Mouse (Mus musculus): ENCODE measurements around the gene Vgll4. TPM values are rescaled to one million over a fixed set of nuclear protein-coding genes. Genes with fewer than 3 reads are reported as not detected.
A peak's percentile ranks its signal among the peaks of the same experiment; 100 is the strongest.
"Not testable (repeated sequence)": the region's sequence is repeated elsewhere in the genome, so short reads cannot be mapped to it uniquely, and the experiment has no call there.

Vgll4 gene
- polyA plus RNA-seq, 1 experiment from 2014 or later = 66.2 TPM

DNA sequence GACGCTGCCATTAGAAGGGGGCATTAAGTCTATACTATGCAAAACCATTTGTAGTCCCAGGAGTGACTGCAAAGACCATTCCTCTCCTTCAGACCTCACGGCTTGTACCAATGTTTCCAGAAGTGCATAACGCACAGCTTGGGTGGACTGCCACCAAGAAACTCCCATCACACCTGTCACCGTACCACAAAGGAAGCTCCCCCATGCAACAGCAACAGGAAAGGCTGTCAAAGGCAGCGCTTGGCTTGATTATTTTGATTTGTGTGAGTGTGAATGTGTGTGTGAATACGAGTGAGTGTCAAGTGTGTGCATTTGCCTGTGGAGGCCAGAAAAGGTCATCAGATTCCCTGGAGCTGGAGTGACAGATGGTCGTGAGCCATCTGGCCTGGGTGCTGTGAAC lies 74.6 kb downstream of the Vgll4 start:
- Histone ChIP-seq H3K4me3 (replicated peaks) (no peak overlapping the region), H3K9me3 (no peaks in the 10 kb centered on the region), H3K27ac (no peak overlapping the region), H3K9ac (replicated peaks) (no peak overlapping the region), H3K27me3 (no peaks in the 10 kb centered on the region), H3K4me1 (replicated peaks) (peaks cover 64% of the 10 kb centered on the region), H3K36me3 (peaks cover 9% of the 10 kb centered on the region), H3K4me2 (replicated peaks) (no peak overlapping the region)
- ATAC-seq = no peak
- WGBS = 93% methylated on average over 7 of the region's 7 CpGs

DNA sequence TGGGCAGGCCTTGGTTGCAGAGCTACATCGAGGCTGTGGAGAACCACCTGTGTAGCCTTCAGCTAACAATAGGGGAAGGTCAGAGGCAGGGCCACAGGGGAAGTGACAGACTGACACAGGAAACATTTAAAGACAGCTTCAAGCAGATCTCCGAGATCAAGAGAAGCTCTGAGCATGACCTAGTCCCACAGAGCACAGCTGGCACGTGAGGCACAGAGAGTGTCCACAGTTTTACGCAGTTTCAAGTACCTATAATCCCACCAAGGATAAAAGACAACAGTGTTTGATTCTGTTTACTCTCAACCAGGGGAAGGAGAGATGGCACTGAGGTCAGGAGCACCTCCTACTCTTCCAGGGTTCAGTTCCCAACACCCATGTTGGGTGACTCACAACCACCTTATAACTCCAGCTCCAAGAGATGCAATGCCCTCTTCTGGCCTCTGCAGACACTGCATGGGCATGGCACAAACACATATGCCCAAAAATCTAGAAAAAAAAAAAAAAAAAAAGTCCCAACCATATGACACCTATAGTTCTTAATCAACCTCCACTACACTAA lies 75.2 kb downstream of the Vgll4 start:
- peaks cover 9% of the 10 kb centered on the region for H3K36me3 ChIP-seq

DNA sequence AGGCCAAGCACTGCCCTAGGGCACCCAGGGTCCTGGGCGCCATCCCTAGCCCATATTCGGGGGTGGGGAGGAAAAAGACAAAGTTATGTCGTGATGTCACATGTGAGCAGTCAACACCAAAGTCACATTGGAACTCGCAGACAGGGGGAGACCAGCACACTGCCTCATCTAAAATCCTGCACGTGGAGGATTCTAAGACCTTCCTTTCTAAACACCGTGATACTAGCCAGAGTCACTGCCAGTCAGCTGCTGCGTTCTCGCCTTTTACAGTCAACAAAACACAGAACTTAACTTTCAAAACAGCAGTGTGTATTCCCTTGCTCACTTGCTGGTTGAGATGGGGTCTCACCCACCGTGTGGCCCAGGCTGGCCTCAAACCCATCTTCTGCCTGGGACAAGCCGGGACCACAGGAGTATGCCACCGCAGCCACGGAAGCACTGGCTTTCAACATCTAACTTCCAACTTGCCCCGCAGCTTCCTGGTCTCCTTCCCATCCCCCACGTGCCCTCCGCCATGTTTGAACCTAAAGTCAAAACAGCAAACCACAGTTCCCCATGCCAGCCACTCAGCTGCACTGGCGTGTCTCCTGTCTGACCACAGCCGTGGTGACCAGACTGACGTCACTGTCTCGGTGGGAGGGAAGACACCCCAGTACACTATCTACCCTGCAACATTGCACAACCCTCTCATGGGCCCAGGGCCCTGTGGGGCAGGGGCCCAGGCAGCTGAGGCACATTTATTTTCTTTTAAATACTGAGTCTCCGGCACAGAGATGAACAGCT lies 76.2 kb downstream of the Vgll4 start:
- H3K9ac ChIP-seq (replicated peaks) = no peak overlapping the region; the same call in 1 of the 2 replicates
- H3K36me3 ChIP-seq = peaks cover 9% of the 10 kb centered on the region
- H3K4me1 ChIP-seq (replicated peaks) = peaks cover 60% of the 10 kb centered on the region
- no peak overlapping the region for H3K4me3 ChIP-seq (replicated peaks)
- no peak overlapping the region for H3K4me2 ChIP-seq (replicated peaks)
- no peak for ATAC-seq
- H3K9me3 ChIP-seq = no peaks in the 10 kb centered on the region
- no peak overlapping the region for H3K27ac ChIP-seq
- 71% methylated on average over 20 of the region's 20 CpGs for WGBS
- no peaks in the 10 kb centered on the region for H3K27me3 ChIP-seq

More for the DNA sequence above, 75.2 kb downstream of the Vgll4 start:
- Histone ChIP-seq H3K27ac (0 out of 2 replicates have a peak overlapping the region, but pooled peaks have one; percentile 5), H3K4me3 (replicated peaks) (no peak overlapping the region), H3K9me3 (no peaks in the 10 kb centered on the region), H3K4me1 (replicated peaks) (peaks cover 61% of the 10 kb centered on the region), H3K9ac (replicated peaks) (no peak overlapping the region), H3K27me3 (no peaks in the 10 kb centered on the region), H3K4me2 (replicated peaks) (no peak overlapping the region)
- WGBS = 64% methylated on average over 4 of the region's 4 CpGs
- ATAC-seq = no peak

DNA sequence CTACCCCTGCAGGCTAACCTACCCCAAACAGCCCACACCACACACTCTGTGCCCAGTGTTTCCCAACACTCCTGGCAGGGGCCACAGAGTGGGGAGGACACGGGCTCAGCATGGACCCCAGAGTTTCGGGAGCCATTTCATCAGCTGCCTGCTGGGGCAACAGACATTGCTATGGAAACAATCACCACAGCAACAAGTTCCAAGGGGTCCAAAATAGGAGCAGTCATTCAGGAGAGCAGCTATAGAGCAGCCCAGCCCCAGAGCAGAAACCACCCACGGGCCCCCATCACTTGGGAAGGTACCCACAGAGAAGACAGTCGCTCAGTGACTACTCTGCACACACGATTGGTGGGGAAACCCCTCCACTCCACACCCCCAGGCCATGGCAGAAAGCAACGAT lies 77.4 kb downstream of the Vgll4 start:
- H3K4me3 ChIP-seq (replicated peaks) = no peak overlapping the region
- H3K4me2 ChIP-seq (replicated peaks) = peak overlapping the region; percentile 35
- 7% methylated on average over 6 of the region's 6 CpGs for WGBS
- ATAC-seq = peak; percentile 62
- H3K9me3 ChIP-seq = no peaks in the 10 kb centered on the region
- H3K4me1 ChIP-seq (replicated peaks) = peaks cover 70% of the 10 kb centered on the region
- H3K36me3 ChIP-seq = peaks cover 9% of the 10 kb centered on the region
- peak overlapping the region; percentile 71 for H3K27ac ChIP-seq
- H3K9ac ChIP-seq (replicated peaks) = peak overlapping the region; percentile 47; the same call in 1 of the 2 replicates
- no peaks in the 10 kb centered on the region for H3K27me3 ChIP-seq

DNA sequence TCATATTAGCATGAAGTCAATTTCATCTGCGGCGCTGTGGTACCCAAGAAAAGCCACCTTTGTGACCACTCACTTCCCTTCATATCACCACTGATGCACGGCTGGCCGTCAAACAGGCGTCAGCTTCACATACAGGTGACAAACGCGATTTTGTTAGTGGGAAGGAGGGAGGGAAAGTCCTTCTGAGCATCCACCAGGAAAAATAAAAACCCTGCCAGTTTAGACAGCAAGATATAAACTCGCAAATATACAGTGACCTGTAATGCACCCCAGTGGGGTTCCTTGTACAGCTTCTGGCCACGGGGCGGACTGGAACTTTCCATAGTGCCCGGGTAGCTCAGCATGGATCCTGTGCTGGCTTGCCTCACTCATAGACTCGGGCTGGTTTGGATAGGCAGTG lies 78.0 kb downstream of the Vgll4 start:
- ATAC-seq = no peak
- Histone ChIP-seq H3K4me3 (replicated peaks) (no peak overlapping the region), H3K27me3 (no peaks in the 10 kb centered on the region), H3K36me3 (peaks cover 8% of the 10 kb centered on the region), H3K4me2 (replicated peaks) (no peak overlapping the region), H3K9me3 (no peaks in the 10 kb centered on the region), H3K9ac (replicated peaks) (peak overlapping the region; percentile 47; the same call in 1 of the 2 replicates), H3K27ac (peak overlapping the region; percentile 71; the same call in 1 of the 2 replicates), H3K4me1 (replicated peaks) (peaks cover 76% of the 10 kb centered on the region)
- WGBS = 50% methylated on average over 12 of the region's 12 CpGs

DNA sequence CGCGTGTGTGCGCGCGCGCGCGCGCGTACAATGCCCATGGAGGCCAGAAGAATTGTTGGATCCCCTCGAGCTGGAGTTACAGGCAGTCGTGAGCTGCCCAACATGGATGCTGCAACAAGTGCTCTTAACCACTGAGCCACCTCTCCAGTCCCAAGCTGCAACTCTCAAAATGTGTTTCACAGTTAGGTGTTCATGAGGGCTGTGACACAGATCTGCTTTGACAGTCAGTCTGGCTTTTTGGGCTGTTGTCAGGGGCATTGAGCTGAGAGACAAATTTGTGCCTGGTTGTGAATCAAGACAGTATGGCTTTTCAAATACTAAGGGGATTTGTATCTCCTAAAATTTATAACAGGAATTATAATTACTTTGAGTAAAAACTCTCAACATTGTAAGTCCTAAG lies 78.5 kb downstream of the Vgll4 start:
- WGBS = 86% methylated on average over 12 of the region's 12 CpGs
- peaks cover 78% of the 10 kb centered on the region for H3K4me1 ChIP-seq (replicated peaks)
- H3K4me3 ChIP-seq (replicated peaks) = no peak overlapping the region
- no peaks in the 10 kb centered on the region for H3K27me3 ChIP-seq
- no peak for ATAC-seq
- no peak overlapping the region for H3K4me2 ChIP-seq (replicated peaks)
- H3K27ac ChIP-seq = 0 out of 2 replicates have a peak overlapping the region, but pooled peaks have one; percentile 45
- H3K36me3 ChIP-seq = peaks cover 6% of the 10 kb centered on the region
- H3K9ac ChIP-seq (replicated peaks) = no peak overlapping the region
- no peaks in the 10 kb centered on the region for H3K9me3 ChIP-seq

DNA sequence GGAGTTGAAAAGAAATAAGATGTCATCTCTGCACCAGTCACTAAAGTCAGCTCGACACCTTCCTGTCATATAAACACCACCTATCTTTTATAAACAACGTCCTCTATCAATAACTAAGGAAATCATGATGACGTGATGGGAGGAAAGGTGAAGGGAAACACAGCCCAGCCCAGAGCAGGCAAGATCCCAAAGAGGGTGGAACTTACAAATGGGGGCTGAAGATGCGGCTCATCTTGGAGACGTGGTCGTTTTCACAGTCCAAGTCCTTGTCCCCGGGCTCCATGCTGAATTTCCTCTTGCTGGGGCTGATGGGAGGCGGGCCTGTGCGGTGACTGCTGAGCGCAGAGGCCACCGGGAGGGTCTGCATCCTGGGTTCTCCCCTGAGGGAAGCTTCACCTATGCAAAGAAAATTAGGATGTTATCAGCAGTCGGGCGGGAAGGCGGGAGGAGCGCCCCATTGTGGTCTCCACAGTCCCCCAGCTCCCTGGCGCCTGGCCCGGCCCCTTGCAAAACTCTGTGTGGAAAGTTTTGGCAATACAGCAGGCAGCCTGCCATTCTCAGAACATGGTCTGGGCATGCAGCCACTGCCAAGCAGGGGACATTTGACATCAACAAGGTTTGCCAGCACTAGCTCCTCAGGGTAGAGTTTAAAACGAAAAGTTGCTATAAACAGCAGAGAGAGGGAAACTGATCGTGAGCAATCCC lies 79.2 kb downstream of the Vgll4 start:
- WGBS = 47% methylated on average over 19 of the region's 19 CpGs
- no peak for ATAC-seq
- no peak overlapping the region; the same call in 1 of the 2 replicates for H3K4me2 ChIP-seq (replicated peaks)
- no peaks in the 10 kb centered on the region for H3K27me3 ChIP-seq
- H3K9ac ChIP-seq (replicated peaks) = no peak overlapping the region
- H3K4me1 ChIP-seq (replicated peaks) = peaks cover 84% of the 10 kb centered on the region
- H3K9me3 ChIP-seq = no peaks in the 10 kb centered on the region
- H3K36me3 ChIP-seq = peaks cover 9% of the 10 kb centered on the region
- 0 out of 2 replicates have a peak overlapping the region, but pooled peaks have one; percentile 45 for H3K27ac ChIP-seq
- no peak overlapping the region for H3K4me3 ChIP-seq (replicated peaks)

DNA sequence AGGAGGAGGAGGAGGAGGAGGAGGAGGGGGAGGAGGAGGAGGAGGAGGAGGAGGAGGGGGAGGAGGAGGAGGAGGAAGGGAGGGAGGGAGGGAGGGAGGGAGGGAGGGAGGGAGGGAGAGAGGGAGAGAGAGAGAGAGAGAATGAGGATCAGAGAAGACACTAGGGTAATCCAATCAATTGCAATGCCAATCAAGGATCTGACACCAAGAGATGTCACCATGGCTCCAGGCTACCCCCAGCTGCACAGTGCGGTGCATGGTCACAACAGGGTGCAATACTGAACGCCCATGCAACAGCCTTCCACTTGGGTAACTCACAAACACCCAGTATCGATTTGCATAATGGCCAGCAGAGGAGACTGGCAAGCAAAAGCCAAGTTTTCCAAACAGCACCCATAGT lies 79.8 kb downstream of the Vgll4 start:
- not testable (repeated sequence) for H3K36me3 ChIP-seq; H3K4me2 ChIP-seq (replicated peaks); H3K27ac ChIP-seq; H3K9me3 ChIP-seq; H3K4me3 ChIP-seq (replicated peaks); H3K9ac ChIP-seq (replicated peaks); ATAC-seq; H3K27me3 ChIP-seq
- WGBS = 65% methylated on average over 3 of the region's 3 CpGs
- peaks cover 86% of the 10 kb centered on the region for H3K4me1 ChIP-seq (replicated peaks)

DNA sequence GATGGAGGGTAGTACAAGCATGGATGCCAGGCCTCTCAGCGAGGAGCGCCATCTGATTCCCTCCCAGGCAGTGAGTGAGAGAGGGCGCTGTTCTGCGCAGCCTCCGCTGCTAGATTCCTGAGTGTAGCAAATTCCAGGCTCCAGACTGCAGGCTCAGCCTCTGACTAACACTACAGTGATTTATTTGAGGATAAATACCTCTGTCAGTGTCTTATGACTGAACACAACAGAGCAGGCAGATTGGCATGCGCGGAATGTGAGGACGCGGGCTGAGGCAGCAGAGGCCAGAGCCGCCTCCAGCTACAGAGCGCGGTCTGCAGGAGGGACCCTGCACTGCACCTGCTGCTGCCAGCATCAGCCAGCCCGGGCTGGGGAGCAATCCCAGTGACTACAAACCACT lies 80.9 kb downstream of the Vgll4 start:
- peak; percentile 69 for ATAC-seq
- peak overlapping the region; percentile 15 for H3K4me2 ChIP-seq (replicated peaks)
- H3K4me3 ChIP-seq (replicated peaks) = no peak overlapping the region
- H3K4me1 ChIP-seq (replicated peaks) = peaks cover 85% of the 10 kb centered on the region
- H3K27ac ChIP-seq = peak overlapping the region; percentile 63
- WGBS = 8% methylated on average over 13 of the region's 13 CpGs
- H3K9ac ChIP-seq (replicated peaks) = 0 out of 2 replicates have a peak overlapping the region, but pooled peaks have one; percentile 24
- H3K36me3 ChIP-seq = peaks cover 9% of the 10 kb centered on the region
- H3K9me3 ChIP-seq = no peaks in the 10 kb centered on the region
- H3K27me3 ChIP-seq = no peaks in the 10 kb centered on the region

DNA sequence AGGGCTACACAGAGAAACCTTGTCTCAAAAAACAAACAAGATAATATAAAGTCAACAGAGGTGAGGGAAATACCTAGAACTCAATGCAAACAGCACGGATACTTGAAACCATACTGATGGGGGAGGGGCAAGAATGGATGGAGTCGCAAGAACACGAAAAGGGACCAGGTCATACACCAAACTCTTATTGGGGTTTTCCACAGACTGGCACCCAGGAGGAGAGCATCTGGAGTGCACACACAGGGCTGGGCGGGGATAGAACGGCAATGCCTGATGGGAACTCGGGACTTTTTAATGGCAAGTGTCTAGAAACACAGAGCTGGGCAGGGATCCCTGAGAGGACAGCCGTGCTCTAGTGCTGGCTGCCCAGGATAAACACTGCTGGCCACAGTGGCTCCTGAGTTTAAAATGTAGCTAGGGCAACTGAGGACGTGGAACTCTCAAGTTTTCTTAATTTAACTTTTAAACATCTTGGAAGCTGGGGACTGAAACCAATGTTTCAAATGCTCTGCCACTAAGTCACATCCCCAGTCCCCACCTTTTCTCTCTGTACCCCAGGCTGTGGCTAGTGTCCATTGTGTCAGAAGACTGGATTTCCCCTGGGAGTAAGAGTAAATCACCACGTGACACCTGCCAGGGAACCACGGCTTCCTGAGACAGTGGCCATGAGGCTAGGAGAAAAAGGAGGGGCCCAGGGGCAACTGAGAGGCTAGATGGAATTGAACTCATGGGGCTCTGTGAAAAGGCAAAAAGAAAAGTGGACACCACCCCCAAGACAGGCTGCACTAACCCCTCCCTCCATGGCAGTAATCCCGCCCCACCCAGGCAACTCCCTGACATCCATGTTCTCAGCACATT lies 83.1 kb downstream of the Vgll4 start:
- Histone ChIP-seq H3K27me3 (no peaks in the 10 kb centered on the region), H3K4me1 (replicated peaks) (peaks cover 84% of the 10 kb centered on the region), H3K4me3 (replicated peaks) (no peak overlapping the region), H3K9me3 (no peaks in the 10 kb centered on the region), H3K27ac (0 out of 2 replicates have a peak overlapping the region, but pooled peaks have one; percentile 7), H3K9ac (replicated peaks) (no peak overlapping the region), H3K4me2 (replicated peaks) (no peak overlapping the region), H3K36me3 (peaks cover 9% of the 10 kb centered on the region)
- 75% methylated on average over 11 of the region's 11 CpGs for WGBS
- no peak for ATAC-seq

DNA sequence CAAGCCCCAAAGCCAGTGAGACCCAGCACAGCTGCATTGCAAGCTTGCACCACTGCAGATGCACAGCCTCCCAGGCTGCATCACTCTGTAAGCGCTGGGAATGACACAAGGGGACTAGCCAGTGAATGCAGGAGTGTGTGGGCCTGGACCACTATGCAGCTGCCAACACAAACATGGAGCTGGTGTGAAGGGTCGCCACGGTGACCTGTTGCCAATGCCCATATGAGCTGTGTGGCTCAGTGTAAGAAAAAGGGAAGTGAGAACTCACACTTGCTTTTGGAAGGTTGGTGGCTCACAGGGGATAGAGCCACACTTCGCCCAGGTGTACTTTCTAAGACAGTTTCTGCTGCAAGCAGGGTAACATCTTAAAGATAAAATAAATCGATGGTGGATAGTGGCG lies 83.8 kb downstream of the Vgll4 start:
- Histone ChIP-seq H3K27me3 (no peaks in the 10 kb centered on the region), H3K4me3 (replicated peaks) (no peak overlapping the region), H3K4me2 (replicated peaks) (no peak overlapping the region), H3K36me3 (peaks cover 9% of the 10 kb centered on the region), H3K4me1 (replicated peaks) (peaks cover 84% of the 10 kb centered on the region), H3K9ac (replicated peaks) (no peak overlapping the region), H3K9me3 (no peaks in the 10 kb centered on the region), H3K27ac (peak overlapping the region; percentile 9; the same call in 1 of the 2 replicates)
- 90% methylated on average over 6 of the region's 6 CpGs for WGBS
- no peak for ATAC-seq
